Mouse (Mus musculus) heart, embryonic 13.5 days (tissue): ENCODE measurements at regions not wholly inside any gene's neighbourhood (a gene's known extent, or its start where the extent isn't known, plus 50 kb on each side); places are given as distances from the start of the nearest gene placed in this dataset.

Experiments used
- ATAC-seq: fragments of 200-750 bp; cut with Nextera tagmentation; 2 replicates; pipeline ENCODE4 v1.8.0; 2017; ENCODE audit warnings: moderate TSS enrichment; ENCODE audit not compliant: insufficient number of reproducible peaks, low FRiP score, low TSS enrichment; ENCODE audit errors: extremely low read depth
- H3K27ac ChIP-seq: fragments of 300-500 bp; sonication (generic); replicated peaks from 2 replicates; pipeline ENCODE4 v1.5.1; 2015; ENCODE audit warnings: moderate library complexity, mild to moderate bottlenecking, inconsistent platforms
- H3K27me3 ChIP-seq: fragments of 300-500 bp; sonication (generic); replicated peaks from 2 replicates; pipeline ENCODE4 v1.6.1; 2015; ENCODE audit warnings: mild to moderate bottlenecking, inconsistent platforms
- H3K36me3 ChIP-seq: fragments of 300-500 bp; sonication (generic); 2 replicates; pipeline ENCODE4 v1.6.1; 2015; ENCODE audit warnings: mild to moderate bottlenecking, inconsistent platforms
- H3K4me1 ChIP-seq: fragments of 300-500 bp; sonication (generic); 2 replicates; pipeline ENCODE4 v1.6.1; 2015; ENCODE audit warnings: inconsistent platforms
- H3K4me2 ChIP-seq: fragments of 300-500 bp; sonication (generic); 2 replicates; pipeline ENCODE4 v1.6.1; 2015; ENCODE audit warnings: inconsistent platforms, mild to moderate bottlenecking, moderate library complexity
- H3K4me3 ChIP-seq: fragments of 300-500 bp; sonication (generic); 2 replicates; pipeline ENCODE4 v1.5.1; 2015; ENCODE audit warnings: moderate library complexity, mild to moderate bottlenecking, inconsistent platforms
- H3K9ac ChIP-seq: fragments of 300-500 bp; sonication (generic); 2 replicates; pipeline ENCODE4 v1.6.1; 2015; ENCODE audit warnings: inconsistent platforms, mild to moderate bottlenecking, moderate library complexity
- H3K9me3 ChIP-seq: fragments of 300-500 bp; sonication (generic); 2 replicates; pipeline ENCODE4 v1.6.1; 2016; ENCODE audit warnings: inconsistent platforms
- WGBS: fragments of 180-500 bp; shearing (Covaris S2); methylation state at CpG from one replicate; pipeline ENCODE4 v1.1.7; 2015; ENCODE audit warnings: mixed read lengths; 5-methylcytosine and 5-hydroxymethylcytosine counted together

DNA sequence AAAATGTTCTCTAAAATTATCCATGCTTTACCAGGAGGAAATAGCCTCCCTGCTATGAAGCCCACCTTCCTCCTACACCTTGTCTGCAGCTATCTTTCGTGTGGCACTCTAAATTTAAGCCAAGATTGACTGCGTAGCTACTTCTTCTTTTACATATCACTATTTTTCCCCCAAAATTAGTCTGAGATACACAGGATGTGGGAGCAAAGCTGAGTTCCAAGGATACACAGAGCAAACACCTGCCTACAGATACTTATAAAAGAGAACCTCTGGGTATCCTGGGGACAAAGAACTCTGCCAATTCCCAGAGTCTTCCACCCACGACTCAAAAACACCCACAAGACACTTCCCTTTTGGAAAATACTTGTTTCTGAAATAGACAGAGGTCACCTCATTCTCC, 235.3 kb downstream of the 1190002N15Rik start:
- ATAC-seq = no peak
- Histone ChIP-seq H3K4me2 (no peak overlapping the region), H3K4me3 (no peak overlapping the region), H3K9me3 (no peaks in the 10 kb centered on the region), H3K27ac (no peak overlapping the region), H3K4me1 (no peaks in the 10 kb centered on the region), H3K9ac (no peak overlapping the region), H3K27me3 (no peaks in the 10 kb centered on the region), H3K36me3 (no peaks in the 10 kb centered on the region)
- WGBS = 65% methylated on average over 3 of the region's 3 CpGs

DNA sequence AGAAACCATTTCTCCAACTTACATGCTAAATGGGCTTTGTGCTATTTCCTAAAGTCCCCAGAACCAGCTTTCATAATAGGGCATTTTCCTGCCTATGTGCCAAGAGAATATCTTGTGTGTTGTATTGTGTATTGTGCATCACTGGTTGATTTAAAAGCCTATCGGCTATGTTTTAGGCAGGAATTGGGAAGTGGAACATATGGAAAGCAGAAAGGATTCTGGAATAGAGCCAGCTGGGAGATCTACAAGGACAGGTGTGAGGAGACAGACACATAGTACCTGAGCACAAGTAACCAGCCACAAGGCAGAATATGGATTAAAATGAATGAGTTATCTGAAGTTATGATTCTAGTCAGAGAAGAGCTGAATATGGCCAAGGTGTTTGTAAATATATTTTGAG, 236.0 kb downstream of the 1190002N15Rik start:
- H3K36me3 ChIP-seq = no peaks in the 10 kb centered on the region
- H3K4me2 ChIP-seq = no peak overlapping the region
- 89% methylated on average over 1 of the region's 1 CpGs for WGBS
- no peaks in the 10 kb centered on the region for H3K9me3 ChIP-seq
- H3K4me3 ChIP-seq = no peak overlapping the region
- no peak overlapping the region for H3K9ac ChIP-seq
- ATAC-seq = no peak
- H3K4me1 ChIP-seq = no peaks in the 10 kb centered on the region
- no peaks in the 10 kb centered on the region for H3K27me3 ChIP-seq
- no peak overlapping the region for H3K27ac ChIP-seq

DNA sequence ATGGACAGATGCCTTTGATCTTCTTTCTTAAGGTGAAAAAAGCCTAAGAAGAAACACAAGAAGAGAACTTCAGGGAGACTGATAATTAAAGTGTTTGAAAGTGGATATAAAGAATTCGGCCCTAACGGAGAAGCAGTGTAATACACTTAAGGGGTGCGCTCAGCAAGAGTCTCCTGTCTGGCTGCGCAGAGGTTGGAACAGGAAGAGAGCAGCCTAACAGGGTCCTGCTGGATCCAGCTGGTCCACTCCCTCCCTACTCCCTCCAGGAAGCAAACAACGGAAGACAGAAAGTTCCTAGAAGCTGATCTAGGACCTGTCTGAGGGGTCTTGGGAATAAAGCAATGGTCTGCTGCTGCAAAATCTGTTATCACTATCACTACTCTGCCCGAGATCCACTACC, 242.4 kb downstream of the 1190002N15Rik start:
- Histone ChIP-seq H3K4me2 (peak overlapping the region; percentile 52), H3K4me3 (0 out of 2 replicates have a peak overlapping the region, but pooled peaks have one; percentile 8)

DNA sequence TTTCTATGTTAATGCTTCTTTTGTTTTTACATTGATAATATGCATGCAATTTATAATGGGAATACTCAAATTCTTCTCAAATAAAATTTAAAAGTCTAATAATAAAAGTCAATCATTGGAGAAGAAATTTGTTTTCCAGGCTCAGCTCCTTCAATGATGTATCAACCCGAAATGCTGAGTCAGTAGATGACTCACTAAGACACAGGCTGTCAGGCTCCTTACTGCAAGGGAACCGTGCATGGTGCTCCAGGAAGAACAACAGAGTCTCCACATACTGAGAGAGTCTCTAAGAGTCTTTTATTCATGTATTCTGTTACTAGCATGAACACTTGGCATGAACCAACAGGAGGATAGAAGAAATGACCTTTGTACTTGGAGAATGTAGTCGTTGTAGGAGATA, 245.7 kb downstream of the 1190002N15Rik start:
- Histone ChIP-seq H3K27me3 (no peaks in the 10 kb centered on the region), H3K4me2 (no peak overlapping the region), H3K36me3 (no peaks in the 10 kb centered on the region), H3K4me3 (no peak overlapping the region), H3K9ac (no peak overlapping the region), H3K9me3 (no peaks in the 10 kb centered on the region), H3K27ac (no peak overlapping the region), H3K4me1 (peaks cover 26% of the 10 kb centered on the region)
- no peak for ATAC-seq
- WGBS = 69% methylated on average over 3 of the region's 3 CpGs

More for the DNA sequence above, 242.4 kb downstream of the 1190002N15Rik start:
- WGBS = 11% methylated on average over 6 of the region's 6 CpGs
- Histone ChIP-seq H3K27me3 (no peaks in the 10 kb centered on the region), H3K4me1 (peaks cover 14% of the 10 kb centered on the region), H3K9me3 (no peaks in the 10 kb centered on the region), H3K9ac (peak overlapping the region; percentile 25), H3K27ac (peak overlapping the region; percentile 56), H3K36me3 (no peaks in the 10 kb centered on the region)
- no peak; the same call in 1 of the 2 replicates for ATAC-seq

DNA sequence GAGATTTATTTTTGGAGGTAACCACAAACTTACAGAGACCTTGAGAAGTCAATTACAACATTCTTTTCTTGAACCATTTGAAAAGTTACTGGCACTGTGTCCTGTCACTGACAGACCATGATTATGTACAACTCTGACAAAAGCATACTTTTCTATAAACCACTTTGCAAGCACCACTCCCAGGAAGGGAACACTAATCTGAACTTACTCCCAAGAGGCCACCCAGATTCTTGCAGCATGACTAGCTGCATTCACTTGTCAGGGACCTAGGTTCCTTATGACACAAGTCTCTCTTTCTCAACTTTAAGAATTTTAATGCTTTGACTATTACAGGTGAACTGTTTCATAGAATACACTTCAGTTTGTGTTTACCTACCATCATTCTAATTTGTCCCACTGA, 248.3 kb downstream of the 1190002N15Rik start:
- Histone ChIP-seq H3K4me2 (no peak overlapping the region), H3K9me3 (no peaks in the 10 kb centered on the region), H3K27me3 (no peaks in the 10 kb centered on the region), H3K27ac (no peak overlapping the region), H3K4me1 (peaks cover 13% of the 10 kb centered on the region; the same call in 1 of the 2 replicates), H3K9ac (no peak overlapping the region), H3K4me3 (no peak overlapping the region), H3K36me3 (no peaks in the 10 kb centered on the region)
- ATAC-seq = no peak

DNA sequence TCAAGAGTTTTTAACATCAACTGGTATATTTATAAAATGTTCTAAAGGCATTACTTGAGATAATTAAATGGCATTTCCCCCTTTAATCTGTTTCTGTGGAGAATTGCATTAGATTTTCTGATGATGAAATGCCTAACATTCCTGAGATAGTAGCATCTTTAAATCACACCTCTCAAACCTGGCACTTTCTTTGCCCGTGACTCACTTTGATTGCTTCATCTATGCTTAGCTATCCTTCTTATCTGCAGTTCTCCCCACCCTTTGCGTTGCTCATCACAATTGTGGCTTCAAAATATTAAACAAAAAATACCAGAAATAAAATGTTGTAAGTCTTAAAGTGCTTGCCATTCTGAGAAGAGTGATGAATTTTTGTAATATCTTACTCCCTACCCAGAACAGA, 250.3 kb downstream of the 1190002N15Rik start:
- ATAC-seq = no peak
- Histone ChIP-seq H3K27me3 (no peaks in the 10 kb centered on the region), H3K9me3 (no peaks in the 10 kb centered on the region), H3K4me1 (peaks cover 23% of the 10 kb centered on the region; the same call in 1 of the 2 replicates), H3K36me3 (no peaks in the 10 kb centered on the region), H3K4me3 (no peak overlapping the region), H3K9ac (no peak overlapping the region), H3K4me2 (no peak overlapping the region), H3K27ac (no peak overlapping the region)
- 44% methylated on average over 2 of the region's 2 CpGs for WGBS

DNA sequence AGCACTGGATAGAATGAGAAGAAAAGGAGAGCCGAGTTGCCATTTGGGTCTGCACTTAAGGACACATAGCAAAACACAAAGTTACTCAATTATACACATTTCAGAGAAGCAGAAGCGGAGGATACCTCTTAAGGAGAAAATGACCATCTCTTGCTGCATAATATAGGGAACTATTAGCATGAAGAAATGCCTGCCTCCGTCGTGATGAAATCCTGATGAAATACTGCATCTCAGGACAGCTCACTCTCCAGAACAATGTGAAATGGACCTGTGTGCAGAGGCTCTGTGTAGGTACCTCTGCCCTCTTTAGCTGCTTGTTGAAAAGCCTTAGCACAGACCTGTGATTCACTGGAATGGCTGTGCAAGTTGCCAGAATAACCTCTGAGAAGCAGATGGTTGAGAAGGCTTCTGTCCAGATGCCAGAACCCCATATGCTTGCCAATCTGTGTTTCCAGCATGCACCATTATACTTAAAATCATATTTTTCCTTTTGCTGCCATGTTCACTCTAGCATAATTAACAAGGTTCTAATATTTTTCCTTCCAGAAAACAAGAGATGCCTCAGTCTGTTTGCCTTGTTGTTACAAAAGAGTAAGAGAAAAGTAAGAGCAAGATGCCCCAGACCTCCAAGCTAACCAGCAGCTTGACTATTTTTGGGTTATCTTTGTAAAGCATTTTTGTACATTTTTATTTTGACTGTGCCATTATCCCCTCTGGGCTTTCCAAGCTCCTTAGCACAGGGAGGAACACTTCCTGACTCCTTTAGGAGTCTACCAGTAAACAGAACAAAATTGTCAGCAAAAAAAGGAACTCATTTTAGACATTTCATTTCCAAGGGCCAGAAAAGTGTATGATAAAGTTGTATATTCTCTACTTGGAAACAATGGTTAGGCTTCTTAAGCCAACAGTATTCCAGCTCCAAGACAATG, 259.0 kb downstream of the 1190002N15Rik start:
- no peak overlapping the region for H3K4me2 ChIP-seq
- ATAC-seq = no peak
- H3K4me3 ChIP-seq = no peak overlapping the region
- H3K27ac ChIP-seq = no peak overlapping the region
- 79% methylated on average over 4 of the region's 4 CpGs for WGBS
- H3K9ac ChIP-seq = no peak overlapping the region
- peaks cover 6% of the 10 kb centered on the region; the same call in 1 of the 2 replicates for H3K9me3 ChIP-seq
- H3K36me3 ChIP-seq = no peaks in the 10 kb centered on the region
- no peaks in the 10 kb centered on the region for H3K27me3 ChIP-seq
- 0 out of 2 replicates have a peak, but pooled peaks cover 5% of the 10 kb centered on the region for H3K4me1 ChIP-seq

DNA sequence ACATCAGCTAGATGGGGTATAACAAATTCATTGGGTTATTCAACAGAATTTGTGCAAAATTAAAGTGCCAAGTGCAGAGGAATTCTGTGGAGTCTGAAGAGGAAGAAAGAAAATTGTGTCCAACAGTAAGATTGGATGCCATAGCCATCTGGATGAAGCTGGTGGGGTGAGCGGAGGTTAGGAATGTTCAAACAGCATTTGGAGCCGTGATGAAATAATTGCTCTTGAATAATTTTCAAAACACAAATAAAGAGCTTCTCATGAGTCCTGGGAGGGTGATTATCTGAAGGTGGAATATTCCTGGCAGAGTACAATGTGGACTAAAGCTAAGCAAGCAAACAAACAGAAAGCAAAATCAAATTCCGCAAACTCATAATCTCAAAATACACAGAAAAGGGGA, 260.8 kb downstream of the 1190002N15Rik start:
- Histone ChIP-seq H3K27me3 (no peaks in the 10 kb centered on the region), H3K36me3 (no peaks in the 10 kb centered on the region), H3K27ac (no peak overlapping the region), H3K4me2 (no peak overlapping the region), H3K4me1 (no peaks in the 10 kb centered on the region), H3K4me3 (no peak overlapping the region), H3K9ac (no peak overlapping the region), H3K9me3 (peaks cover 7% of the 10 kb centered on the region; the same call in 1 of the 2 replicates)
- 82% methylated on average over 3 of the region's 3 CpGs for WGBS
- ATAC-seq = no peak

DNA sequence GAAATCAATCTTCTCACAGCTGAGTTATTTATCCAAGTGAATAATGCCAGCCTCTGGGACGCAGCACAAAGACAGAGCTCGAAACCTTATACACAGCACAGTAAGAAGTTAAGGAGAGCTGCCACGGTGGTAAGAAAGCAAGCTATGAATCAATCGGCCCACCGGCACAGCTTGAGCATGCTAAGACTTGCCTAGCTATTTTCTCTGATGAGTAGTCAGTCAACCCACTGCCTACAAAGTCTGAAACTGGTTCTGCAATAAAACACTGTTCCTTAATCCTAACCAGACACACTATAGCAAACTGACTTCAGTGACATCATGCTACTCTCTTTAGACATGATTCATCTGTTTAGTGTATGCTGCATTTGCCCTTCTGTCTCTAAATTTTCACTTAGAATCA, 268.7 kb downstream of the 1190002N15Rik start:
- ATAC-seq = no peak
- H3K9ac ChIP-seq = no peak overlapping the region
- H3K4me2 ChIP-seq = no peak overlapping the region
- H3K27me3 ChIP-seq = no peaks in the 10 kb centered on the region
- WGBS = 75% methylated on average over 5 of the region's 5 CpGs
- no peaks in the 10 kb centered on the region for H3K4me1 ChIP-seq
- no peak overlapping the region for H3K4me3 ChIP-seq
- peaks cover 3% of the 10 kb centered on the region; the same call in 1 of the 2 replicates for H3K9me3 ChIP-seq
- H3K36me3 ChIP-seq = no peaks in the 10 kb centered on the region
- no peak overlapping the region for H3K27ac ChIP-seq

DNA sequence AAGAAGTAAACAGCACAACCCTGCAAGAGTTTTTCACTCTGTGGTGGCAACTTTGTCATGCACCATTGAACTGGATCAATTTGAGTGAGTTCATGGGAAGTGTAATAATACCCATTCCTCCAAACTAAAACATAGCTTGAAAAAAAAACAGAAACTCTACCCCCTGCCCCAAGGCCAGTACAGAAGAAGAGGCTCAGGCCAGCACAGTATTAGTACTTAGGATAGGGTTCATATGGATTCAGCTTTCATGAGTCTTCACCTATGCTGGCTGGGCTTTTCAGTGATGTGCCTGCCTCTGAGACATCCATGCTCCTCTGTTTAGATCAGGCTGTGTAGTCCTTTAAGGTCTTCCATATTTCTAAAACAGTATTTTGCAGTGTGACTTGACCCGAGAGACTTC, 270.6 kb downstream of the 1190002N15Rik start:
- H3K4me1 ChIP-seq = no peaks in the 10 kb centered on the region
- H3K36me3 ChIP-seq = no peaks in the 10 kb centered on the region
- no peaks in the 10 kb centered on the region for H3K27me3 ChIP-seq
- H3K27ac ChIP-seq = no peak overlapping the region
- no peak overlapping the region for H3K4me2 ChIP-seq
- ATAC-seq = no peak
- H3K9ac ChIP-seq = no peak overlapping the region
- H3K9me3 ChIP-seq = no peaks in the 10 kb centered on the region
- no peak overlapping the region for H3K4me3 ChIP-seq
- WGBS = 74% methylated on average over 1 of the region's 1 CpGs

DNA sequence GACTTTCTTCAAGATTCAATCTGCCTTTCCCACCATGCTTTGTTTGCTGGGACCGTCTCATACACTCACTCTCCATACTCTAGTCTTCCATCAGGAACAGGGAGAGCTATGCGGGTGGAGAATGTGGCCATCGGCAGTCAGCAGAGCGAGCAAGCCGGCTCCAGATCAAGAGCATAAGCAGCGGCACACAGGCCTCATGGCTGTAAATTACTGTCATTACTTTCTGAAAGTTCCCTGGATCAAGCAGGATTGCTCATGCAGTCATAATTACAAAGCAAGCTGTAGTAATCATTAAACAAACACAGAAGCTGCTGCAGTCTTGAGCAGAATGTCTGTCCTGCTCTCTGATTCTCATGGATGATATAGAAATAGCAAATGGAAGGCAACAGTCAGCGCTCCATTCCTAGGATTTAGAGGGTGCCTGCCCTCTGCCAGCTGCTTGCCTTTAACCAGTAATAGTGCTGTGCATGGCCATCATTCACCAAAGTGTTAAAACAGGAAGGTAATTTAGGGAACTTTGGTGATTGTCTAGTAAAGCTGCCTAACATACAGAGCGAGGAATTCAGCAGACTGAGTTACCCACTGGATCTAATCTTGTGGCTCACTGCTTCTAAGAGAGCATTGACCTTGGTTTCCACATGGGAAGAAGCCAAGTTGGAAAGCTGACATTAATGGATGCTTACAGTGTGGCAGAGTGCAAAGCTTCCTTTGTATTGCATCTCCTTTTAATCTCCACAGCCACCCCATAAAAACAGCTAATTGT, 298.2 kb downstream of the 1190002N15Rik start:
- WGBS = 71% methylated on average over 8 of the region's 8 CpGs
- H3K4me3 ChIP-seq = no peak overlapping the region
- no peaks in the 10 kb centered on the region for H3K36me3 ChIP-seq
- no peaks in the 10 kb centered on the region for H3K27me3 ChIP-seq
- H3K9ac ChIP-seq = no peak overlapping the region
- no peak overlapping the region for H3K4me2 ChIP-seq
- 0 out of 2 replicates have a peak, but pooled peaks cover 5% of the 10 kb centered on the region for H3K4me1 ChIP-seq
- no peak for ATAC-seq
- H3K9me3 ChIP-seq = no peaks in the 10 kb centered on the region
- H3K27ac ChIP-seq = no peak overlapping the region
